Mouse (Mus musculus) liver, embryonic 14.5 days (tissue): ENCODE measurements around the gene Cavin2.

ENCODE experiments used
- CTCF ChIP-seq: IDR thresholded peaks from 2 replicates; pipeline ENCODE4 v1.5.1; 2016; ENCODE audit warnings: antibody characterized with exemption, low read depth, control low read depth
- EP300 ChIP-seq: IDR thresholded peaks from 2 replicates; pipeline ENCODE4 v1.6.1; 2016; ENCODE audit warnings: antibody characterized with exemption, low read depth

DNA sequence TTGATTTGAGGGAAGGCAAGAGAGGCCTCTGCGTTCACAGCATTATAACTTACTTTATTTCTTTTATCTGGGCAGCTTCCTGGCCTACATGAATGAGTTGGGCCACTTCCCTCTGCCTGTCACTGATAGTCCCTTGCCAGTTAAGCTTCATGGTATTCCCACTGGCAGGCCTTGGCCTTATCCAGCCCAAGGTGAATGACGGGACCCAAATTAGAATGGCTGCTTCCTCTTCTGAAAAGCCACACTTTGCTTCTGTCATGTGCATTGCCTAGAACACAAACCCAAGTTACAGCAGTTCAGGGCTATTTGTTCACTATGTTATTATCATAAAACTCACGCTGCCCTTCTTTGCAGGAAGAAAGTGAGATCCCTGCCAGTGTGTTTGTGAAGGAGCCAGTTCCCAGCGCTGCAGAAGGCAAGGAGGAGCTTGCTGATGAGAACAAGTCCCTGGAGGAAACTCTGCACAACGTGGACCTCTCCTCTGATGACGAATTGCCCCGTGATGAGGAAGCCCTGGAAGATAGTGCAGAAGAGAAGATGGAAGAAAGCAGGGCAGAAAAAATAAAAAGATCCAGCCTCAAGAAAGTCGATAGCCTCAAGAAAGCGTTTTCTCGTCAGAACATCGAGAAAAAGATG is 11.5 kb downstream of the Cavin2 start:
- no peak for TF ChIP-seq CTCF
- no peak for TF ChIP-seq EP300
